Mouse (Mus musculus): ENCODE data around the gene Parn. TPM values are rescaled to one million over a fixed set of nuclear protein-coding genes. Genes with fewer than 3 reads are reported as not detected.

Gene Parn
- polyA plus RNA-seq, 2 experiments = 23.5 to 41.1 TPM

DNA sequence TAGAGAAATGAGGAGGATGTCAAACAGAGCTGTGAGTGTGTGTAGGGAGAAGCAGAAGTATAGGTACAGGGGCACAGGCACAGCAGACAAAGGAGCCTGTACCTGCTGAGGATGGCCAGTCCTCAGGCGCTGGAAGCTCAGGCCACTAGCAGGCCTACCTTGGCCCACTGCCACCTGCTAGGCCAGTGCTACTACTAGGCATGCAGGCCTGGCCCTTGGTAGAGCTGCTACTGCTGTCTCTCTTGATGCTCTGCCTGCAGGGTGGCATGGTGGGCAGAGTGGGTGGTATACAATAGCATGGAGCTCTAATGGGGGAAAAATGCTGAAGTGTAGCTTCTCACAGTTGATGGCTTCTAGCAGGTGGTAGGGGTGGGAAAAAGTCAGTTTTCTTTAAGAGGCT is 88.0 kb downstream of the Parn start:
- H3K4me1 ChIP-seq (ENCODE audit: control insufficient read depth, insufficient read depth, low read length) = no peaks in the 10 kb centered on the region
- no peaks in the 10 kb centered on the region for H3K27me3 ChIP-seq (ENCODE audit: control insufficient read depth, insufficient read depth, low read length)
- no peak overlapping the region for H3K4me3 ChIP-seq (replicated peaks; ENCODE audit: low read length)
- no peak for TF ChIP-seq POLR2A (IDR thresholded peaks at IDR 0.05; ENCODE audit: borderline replicate concordance, extremely low read depth, insufficient read depth, insufficient read length)
- DNase-seq (ENCODE audit: low spot score) (no peak), ATAC-seq (ENCODE audit: low FRiP score, low read depth) (no peak)
- WGBS = 72% methylated on average over 1 of the region's 1 CpGs
- H3K36me3 ChIP-seq (ENCODE audit: control insufficient read depth, insufficient read depth, low read length) = peaks cover 5% of the 10 kb centered on the region; the same call in 1 of the 2 replicates
- H3K9ac ChIP-seq (ENCODE audit: low read depth, low read length, severe bottlenecking) = no peak overlapping the region
- no peak overlapping the region for H3K4me2 ChIP-seq (replicated peaks; ENCODE audit: low read depth, low read length, severe bottlenecking)
- no peak overlapping the region for H3K27ac ChIP-seq (replicated peaks; ENCODE audit: low read depth, low read length)
- no peaks in the 10 kb centered on the region for H3K9me3 ChIP-seq (ENCODE audit: control insufficient read depth, low read length)

DNA sequence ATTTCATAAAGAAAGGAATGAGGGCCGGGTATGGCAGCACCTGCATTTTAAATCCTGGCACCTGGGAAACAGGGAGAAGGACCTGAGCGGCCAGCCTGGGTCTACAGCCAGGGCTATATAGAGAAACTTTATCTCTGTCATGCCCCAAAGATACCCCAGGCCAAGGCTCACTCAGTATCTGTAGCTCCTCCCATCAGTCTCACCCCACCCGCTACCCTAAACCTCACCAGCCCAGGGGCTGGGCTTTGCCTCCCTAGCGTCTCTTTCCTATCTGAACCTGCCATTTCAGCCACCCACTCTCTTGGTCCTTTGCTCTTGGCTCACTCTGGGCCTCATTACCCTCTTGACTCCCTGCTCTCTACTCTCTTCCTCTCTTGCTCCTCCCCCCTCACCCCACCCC is 92.7 kb downstream of the Parn start:
- WGBS = 76% methylated on average over 4 of the region's 4 CpGs
- ATAC-seq (ENCODE audit: low FRiP score, low read depth) (no peak), DNase-seq (ENCODE audit: low spot score) (no peak)
- Histone ChIP-seq H3K36me3 (ENCODE audit: control insufficient read depth, insufficient read depth, low read length) (no peaks in the 10 kb centered on the region), H3K4me3 (replicated peaks; ENCODE audit: low read length) (no peak overlapping the region), H3K27ac (replicated peaks; ENCODE audit: low read depth, low read length) (no peak overlapping the region), H3K4me1 (ENCODE audit: control insufficient read depth, insufficient read depth, low read length) (no peaks in the 10 kb centered on the region), H3K4me2 (replicated peaks; ENCODE audit: low read depth, low read length, severe bottlenecking) (no peak overlapping the region), H3K9ac (ENCODE audit: low read depth, low read length, severe bottlenecking) (no peak overlapping the region), H3K27me3 (ENCODE audit: control insufficient read depth, insufficient read depth, low read length) (no peaks in the 10 kb centered on the region), H3K9me3 (ENCODE audit: control insufficient read depth, low read length) (no peaks in the 10 kb centered on the region)
- TF ChIP-seq POLR2A (IDR thresholded peaks at IDR 0.05; ENCODE audit: borderline replicate concordance, extremely low read depth, insufficient read depth, insufficient read length) = no peak

DNA sequence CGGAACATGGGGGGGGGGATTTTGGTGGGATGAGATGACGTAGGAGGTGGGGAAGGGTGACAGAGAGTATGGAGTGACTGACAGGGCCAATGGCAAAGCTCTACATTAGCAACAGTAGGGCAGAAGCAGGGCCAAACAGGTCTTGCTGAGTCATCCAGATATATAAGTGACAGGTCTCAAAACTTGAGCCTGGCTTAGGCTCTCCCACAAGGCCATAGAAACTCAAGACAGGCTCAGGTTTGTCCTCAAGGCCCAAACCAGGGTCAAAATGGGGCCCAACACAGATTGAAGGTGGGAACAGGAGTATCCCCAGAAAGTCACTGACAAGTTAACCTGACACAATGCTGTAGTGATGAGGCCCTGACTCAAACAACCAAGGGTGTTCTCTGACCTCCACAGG is 99.7 kb downstream of the Parn start:
- TF ChIP-seq POLR2A (IDR thresholded peaks at IDR 0.05; ENCODE audit: borderline replicate concordance, extremely low read depth, insufficient read depth, insufficient read length) = no peak
- no peak overlapping the region for H3K9ac ChIP-seq (ENCODE audit: low read depth, low read length, severe bottlenecking)
- peaks cover 7% of the 10 kb centered on the region; the same call in 1 of the 2 replicates for H3K36me3 ChIP-seq (ENCODE audit: control insufficient read depth, insufficient read depth, low read length)
- no peak for ATAC-seq (ENCODE audit: low FRiP score, low read depth)
- no peaks in the 10 kb centered on the region for H3K9me3 ChIP-seq (ENCODE audit: control insufficient read depth, low read length)
- no peak overlapping the region for H3K27ac ChIP-seq (replicated peaks; ENCODE audit: low read depth, low read length)
- 98% methylated on average over 2 of the region's 2 CpGs for WGBS
- no peaks in the 10 kb centered on the region for H3K27me3 ChIP-seq (ENCODE audit: control insufficient read depth, insufficient read depth, low read length)
- DNase-seq (ENCODE audit: low spot score) = no peak
- H3K4me3 ChIP-seq (replicated peaks; ENCODE audit: low read length) = no peak overlapping the region
- H3K4me1 ChIP-seq (ENCODE audit: control insufficient read depth, insufficient read depth, low read length) = no peaks in the 10 kb centered on the region
- no peak overlapping the region for H3K4me2 ChIP-seq (replicated peaks; ENCODE audit: low read depth, low read length, severe bottlenecking)

DNA sequence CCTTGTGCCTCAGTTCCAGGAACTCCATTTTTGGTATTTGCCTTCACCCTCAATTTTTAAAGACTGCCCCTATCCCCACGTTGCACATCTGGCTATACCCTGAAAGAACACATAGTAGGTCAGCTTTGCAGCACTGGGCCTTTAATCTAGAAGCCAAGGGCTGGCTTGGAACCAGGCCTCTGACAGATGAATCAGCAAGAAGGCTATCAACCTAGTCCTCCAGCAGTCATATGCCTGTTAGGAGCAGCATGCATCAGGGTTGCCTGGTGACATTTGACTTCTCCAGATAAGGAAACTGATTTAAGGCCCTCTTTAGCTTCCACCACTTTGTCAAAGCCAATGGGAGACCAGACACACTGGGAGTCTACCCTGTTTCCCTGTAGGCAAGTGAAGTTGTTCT is 100.4 kb downstream of the Parn start:
- ATAC-seq (ENCODE audit: low FRiP score, low read depth) (no peak), DNase-seq (ENCODE audit: low spot score) (no peak)
- TF ChIP-seq POLR2A (IDR thresholded peaks at IDR 0.05; ENCODE audit: borderline replicate concordance, extremely low read depth, insufficient read depth, insufficient read length) = no peak
- H3K4me2 ChIP-seq (replicated peaks; ENCODE audit: low read depth, low read length, severe bottlenecking) = no peak overlapping the region
- H3K4me1 ChIP-seq (ENCODE audit: control insufficient read depth, insufficient read depth, low read length) = no peaks in the 10 kb centered on the region
- H3K4me3 ChIP-seq (replicated peaks; ENCODE audit: low read length) = no peak overlapping the region
- no peak overlapping the region for H3K27ac ChIP-seq (replicated peaks; ENCODE audit: low read depth, low read length)
- H3K9me3 ChIP-seq (ENCODE audit: control insufficient read depth, low read length) = no peaks in the 10 kb centered on the region
- no peaks in the 10 kb centered on the region for H3K27me3 ChIP-seq (ENCODE audit: control insufficient read depth, insufficient read depth, low read length)
- no peak overlapping the region for H3K9ac ChIP-seq (ENCODE audit: low read depth, low read length, severe bottlenecking)
- WGBS = 82% methylated on average over 1 of the region's 1 CpGs
- peaks cover 7% of the 10 kb centered on the region; the same call in 1 of the 2 replicates for H3K36me3 ChIP-seq (ENCODE audit: control insufficient read depth, insufficient read depth, low read length)

- H3K9me3 ChIP-seq (ENCODE audit: control insufficient read depth, low read length) = no peaks in the 10 kb centered on the region
- 73% methylated on average over 6 of the region's 6 CpGs for WGBS
Measured at GRCm38 (mm10) chr16:13566351-13566750, 101.6 kb downstream of the Parn start.

DNA sequence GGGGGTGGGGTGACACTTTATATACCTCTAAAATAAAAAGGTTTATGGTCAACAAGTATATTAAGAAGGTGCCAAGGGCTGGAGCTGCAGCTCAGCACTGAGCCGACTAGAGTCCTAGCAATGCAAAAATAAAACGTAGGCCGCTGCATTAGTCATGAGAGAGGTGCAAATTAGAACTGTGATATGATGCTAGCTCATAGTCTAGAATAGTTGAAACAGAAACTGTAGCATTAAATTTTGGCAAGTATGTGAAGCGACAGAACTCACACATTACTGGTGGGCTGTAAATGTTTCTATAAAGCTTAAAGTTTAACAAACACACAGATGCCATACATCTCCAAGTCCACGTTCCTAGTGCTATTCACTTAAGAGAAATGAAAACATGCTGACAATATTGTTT is 102.7 kb downstream of the Parn start:
- H3K27ac ChIP-seq (replicated peaks; ENCODE audit: low read depth, low read length) = no peak overlapping the region
- no peaks in the 10 kb centered on the region for H3K9me3 ChIP-seq (ENCODE audit: control insufficient read depth, low read length)
- no peak for ATAC-seq (ENCODE audit: low FRiP score, low read depth)
- no peaks in the 10 kb centered on the region for H3K4me1 ChIP-seq (ENCODE audit: control insufficient read depth, insufficient read depth, low read length)
- H3K27me3 ChIP-seq (ENCODE audit: control insufficient read depth, insufficient read depth, low read length) = no peaks in the 10 kb centered on the region
- H3K4me3 ChIP-seq (replicated peaks; ENCODE audit: low read length) = no peak overlapping the region
- WGBS = 70% methylated on average over 5 of the region's 5 CpGs
- no peak for TF ChIP-seq POLR2A (IDR thresholded peaks at IDR 0.05; ENCODE audit: borderline replicate concordance, extremely low read depth, insufficient read depth, insufficient read length)
- no peak for DNase-seq (ENCODE audit: low spot score)
- H3K4me2 ChIP-seq (replicated peaks; ENCODE audit: low read depth, low read length, severe bottlenecking) = no peak overlapping the region
- no peak overlapping the region for H3K9ac ChIP-seq (ENCODE audit: low read depth, low read length, severe bottlenecking)
- peaks cover 10% of the 10 kb centered on the region; the same call in 1 of the 2 replicates for H3K36me3 ChIP-seq (ENCODE audit: control insufficient read depth, insufficient read depth, low read length)

More at GRCm38 (mm10) chr16:13566351-13566750, 101.6 kb downstream of the Parn start:
- Histone ChIP-seq H3K27me3 (ENCODE audit: control insufficient read depth, insufficient read depth, low read length) (no peaks in the 10 kb centered on the region), H3K9ac (ENCODE audit: low read depth, low read length, severe bottlenecking) (no peak overlapping the region), H3K4me1 (ENCODE audit: control insufficient read depth, insufficient read depth, low read length) (no peaks in the 10 kb centered on the region), H3K27ac (replicated peaks; ENCODE audit: low read depth, low read length) (no peak overlapping the region), H3K36me3 (ENCODE audit: control insufficient read depth, insufficient read depth, low read length) (peaks cover 10% of the 10 kb centered on the region; the same call in 1 of the 2 replicates), H3K4me3 (replicated peaks; ENCODE audit: low read length) (no peak overlapping the region), H3K4me2 (replicated peaks; ENCODE audit: low read depth, low read length, severe bottlenecking) (no peak overlapping the region)
- ATAC-seq (ENCODE audit: low FRiP score, low read depth) = no peak
- no peak for DNase-seq (ENCODE audit: low spot score)
- no peak for TF ChIP-seq POLR2A (IDR thresholded peaks at IDR 0.05; ENCODE audit: borderline replicate concordance, extremely low read depth, insufficient read depth, insufficient read length)

Measured in limb, embryonic 14.5 days (tissue).